Mouse (Mus musculus): ENCODE results near the gene Med27.

DNA sequence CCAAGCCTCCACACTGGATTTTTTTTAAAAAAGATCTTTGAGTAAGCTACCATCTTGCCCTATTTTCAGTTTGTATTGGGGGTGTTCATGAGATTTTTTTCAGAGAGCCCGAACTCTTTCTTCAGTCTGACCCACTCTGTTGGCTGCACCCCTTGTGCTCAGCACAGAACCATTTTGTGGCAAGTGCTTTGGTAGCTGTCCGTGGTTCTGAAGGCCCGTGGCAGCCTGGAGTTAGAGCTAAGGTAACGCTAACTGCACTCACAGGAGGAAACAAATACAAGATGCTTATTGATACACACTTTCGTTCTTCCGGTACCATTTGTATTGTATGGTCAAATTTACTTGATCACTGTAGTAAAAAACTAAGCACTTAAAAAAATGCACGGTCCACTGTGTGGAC lies 36.7 kb upstream of the Med27 start:
- no peak for TF ChIP-seq GATA1 (IDR thresholded peaks at IDR 0.05; ENCODE audit: borderline replicate concordance, low read length)
- no peak for TF ChIP-seq FLI1 (IDR thresholded peaks at IDR 0.05; ENCODE audit: low read length)
